Mouse (Mus musculus) CH12.LX (cell line): ENCODE measurements at regions not wholly inside any gene's neighbourhood (a gene's known extent, or its start where the extent isn't known, plus 50 kb on each side); places are given as distances from the start of the nearest gene placed in this dataset.

Source experiments
- DNase-seq: peaks from one replicate; pipeline ENCODE4 v3.0.0-alpha.2; 2013; ENCODE audit errors: extremely low read depth
- H3K27ac ChIP-seq: 2 replicates; pipeline ENCODE4 v1.5.1; 2012; ENCODE audit warnings: low read depth, mild to moderate bottlenecking, control low read depth, moderate library complexity; ENCODE audit not compliant: insufficient read depth
- H3K27me3 ChIP-seq: replicated peaks from 2 replicates; pipeline ENCODE3; 2012; ENCODE audit warnings: inconsistent platforms
- H3K36me3 ChIP-seq, 2 experiments: replicated peaks in 1 of 2; 2 replicates each; pipeline versions ENCODE3 to v1.6.1; 2012; ENCODE audit warnings: inconsistent platforms in 1 of 2, low read length in 1 of 2, mild to moderate bottlenecking in 1 of 2, mixed read lengths in 1 of 2, moderate library complexity in 1 of 2; ENCODE audit not compliant: control insufficient read depth in 1 of 2, insufficient read depth in 1 of 2
- H3K4me1 ChIP-seq, 2 experiments: 2 replicates each; pipeline ENCODE4 v1.6.1; 2012; ENCODE audit warnings: inconsistent platforms in 1 of 2, moderate library complexity in 1 of 2; ENCODE audit not compliant: insufficient read depth in 2 of 2, control insufficient read depth in 1 of 2
- H3K4me2 ChIP-seq: 2 replicates; pipeline ENCODE4 v1.6.1; 2012; ENCODE audit warnings: low read depth, mild to moderate bottlenecking, control low read depth; ENCODE audit not compliant: poor library complexity, insufficient read depth, severe bottlenecking
- H3K4me3 ChIP-seq, 3 experiments: fragments of 150-350 bp in 1 of 3; sonication (generic) in 1 of 3; replicated peaks in 1 of 3; 2 replicates each; pipeline versions ENCODE3 to v1.5.1; 2011 to 2012; ENCODE audit warnings: low read depth in 2 of 3, low read length in 2 of 3, mild to moderate bottlenecking in 2 of 3, moderate library complexity in 2 of 3, control low read depth in 1 of 3, improper control_type of control experiment in 1 of 3, inconsistent platforms in 1 of 3, mixed read lengths in 1 of 3; ENCODE audit not compliant: poor library complexity in 1 of 3
- H3K79me2 ChIP-seq: replicated peaks from 2 replicates; pipeline ENCODE4 v1.6.1; 2012; ENCODE audit warnings: mild to moderate bottlenecking, moderate library complexity; ENCODE audit not compliant: control insufficient read depth, poor library complexity, insufficient read depth, severe bottlenecking; ENCODE audit errors: extremely low read depth
- H3K9ac ChIP-seq: 2 replicates; pipeline ENCODE4 v1.6.1; 2012; ENCODE audit warnings: low read depth, mild to moderate bottlenecking, control low read depth, moderate library complexity; ENCODE audit not compliant: insufficient read depth
- H3K9me3 ChIP-seq: replicated peaks from 2 replicates; pipeline ENCODE3; 2012; ENCODE audit warnings: low read length, inconsistent platforms, mixed read lengths
- CHD2 ChIP-seq: IDR thresholded peaks from 2 replicates; pipeline ENCODE4 v1.6.1; 2011; ENCODE audit warnings: low read length, improper control_type of control experiment
- CTCF ChIP-seq, 2 experiments: IDR thresholded peaks in 1 of 2; conservative IDR thresholded peaks in 1 of 2; 2 replicates each; pipeline ENCODE4 v1.5.1; 2011 to 2012; ENCODE audit warnings: low read depth in 2 of 2, low read length in 2 of 2, improper control_type of control experiment in 1 of 2, inconsistent platforms in 1 of 2, mild to moderate bottlenecking in 1 of 2, moderate library complexity in 1 of 2
- ETS1 ChIP-seq: conservative IDR thresholded peaks from 2 replicates; pipeline ENCODE4 v1.6.1; 2012; ENCODE audit warnings: low read depth, mild to moderate bottlenecking, inconsistent platforms, low read length, improper control_type of control experiment, moderate library complexity
- JUND ChIP-seq: conservative IDR thresholded peaks from 2 replicates; pipeline ENCODE4 v1.6.1; 2011; ENCODE audit warnings: low read depth, low read length, improper control_type of control experiment
- KAT2A ChIP-seq: IDR thresholded peaks from 2 replicates; pipeline ENCODE4 v1.6.1; 2012; ENCODE audit warnings: low read length, improper control_type of control experiment, inconsistent platforms; ENCODE audit not compliant: insufficient replicate concordance
- MXI1 ChIP-seq: IDR thresholded peaks from 2 replicates; pipeline ENCODE4 v1.6.1; 2011; ENCODE audit warnings: mild to moderate bottlenecking, low read depth, low read length, improper control_type of control experiment
- MYC ChIP-seq: IDR thresholded peaks from 2 replicates; pipeline ENCODE4 v1.6.1; 2011; ENCODE audit warnings: low read depth, mild to moderate bottlenecking, improper control_type of control experiment, low read length
- RCOR1 ChIP-seq: conservative IDR thresholded peaks from 2 replicates; pipeline ENCODE4 v1.6.1; 2012; ENCODE audit warnings: low read depth, mild to moderate bottlenecking, inconsistent platforms, low read length, improper control_type of control experiment
- SIN3A ChIP-seq: IDR thresholded peaks from 2 replicates; pipeline ENCODE4 v1.6.1; 2012; ENCODE audit warnings: low read length, improper control_type of control experiment, inconsistent platforms
- SMC3 ChIP-seq: IDR thresholded peaks from 2 replicates; pipeline ENCODE4 v1.6.1; 2011; ENCODE audit warnings: low read depth, low read length, improper control_type of control experiment
- TCF12 ChIP-seq: IDR thresholded peaks from 2 replicates; pipeline ENCODE4 v1.6.1; 2014; ENCODE audit warnings: low read depth, mild to moderate bottlenecking, inconsistent platforms, low read length, improper control_type of control experiment
- UBTF ChIP-seq: IDR thresholded peaks from 2 replicates; pipeline ENCODE4 v1.6.1; 2012; ENCODE audit warnings: low read depth, mild to moderate bottlenecking, inconsistent platforms, low read length, improper control_type of control experiment, moderate library complexity
- USF1 ChIP-seq: IDR thresholded peaks from 2 replicates; pipeline ENCODE4 v1.6.1; 2014; ENCODE audit warnings: low read depth, mild to moderate bottlenecking, inconsistent platforms, low read length, improper control_type of control experiment
- USF2 ChIP-seq: conservative IDR thresholded peaks from 2 replicates; pipeline ENCODE4 v1.6.1; 2011; ENCODE audit warnings: low read depth, low read length, improper control_type of control experiment
- ZC3H11A ChIP-seq: IDR thresholded peaks from 2 replicates; pipeline ENCODE4 v1.6.1; 2012; ENCODE audit warnings: low read depth, mild to moderate bottlenecking, inconsistent platforms, low read length, improper control_type of control experiment
- ZNF384 ChIP-seq: IDR thresholded peaks from 2 replicates; pipeline ENCODE4 v1.6.1; 2012; ENCODE audit warnings: low read depth, low read length, improper control_type of control experiment, inconsistent platforms
- dilution Hi-C: fragments of 300-500 bp; cut with MboI; formaldehyde crosslinking; loops from 2 replicates; pipeline ENCODE4 v1.14.3; 2020; ENCODE audit warnings: low sequenced_read_pairs; ENCODE audit not compliant: extremely low pct_unique_long_range_greater_than_20kb, extremely low pct_ligation_motif_present
- in situ Hi-C: fragments of 300-500 bp; cut with MboI; formaldehyde crosslinking; loops from 3 replicates; pipeline ENCODE4 v1.14.3; 2019; ENCODE audit warnings: low sequenced_read_pairs, low pct_ligation_motif_present, low pct_unique_long_range_greater_than_20kb, mixed read lengths

- Histone ChIP-seq H3K27ac (no peak overlapping the region), H3K4me1 (no peaks in the 10 kb centered on the region), H3K9ac (no peak overlapping the region), H3K4me2 (no peak overlapping the region), H3K9me3 (no peaks in the 10 kb centered on the region), H3K79me2 (no peaks in the 10 kb centered on the region), H3K4me3 (no peak overlapping the region), H3K27me3 (no peaks in the 10 kb centered on the region), H3K36me3 (no peaks in the 10 kb centered on the region)
- no peak for DNase-seq
- in situ Hi-C loops (no loop called here), dilution Hi-C loops (no loop called here)
- TF ChIP-seq MXI1: no peak
- TF ChIP-seq RCOR1: no peak
- TF ChIP-seq ZNF384: no peak
- TF ChIP-seq KAT2A: no peak
- TF ChIP-seq SMC3: no peak
- TF ChIP-seq CHD2: no peak
- TF ChIP-seq ETS1: no peak
Measured at GRCm38 (mm10) chr14:36537402-36537801, 431.2 kb downstream of the Ccser2 start.

- TF ChIP-seq MYC: no peak
- no peak for TF ChIP-seq JUND
- no peak for TF ChIP-seq ZNF384
- TF ChIP-seq CTCF (conservative IDR thresholded peaks at IDR 0.05 in 1 of 2, IDR thresholded peaks at IDR 0.05 in 1 of 2; ENCODE audit: low read depth in 2 of 2, low read length in 2 of 2): no peak
- no peak for TF ChIP-seq UBTF
- no peak for TF ChIP-seq RCOR1
- TF ChIP-seq USF2: no peak
- TF ChIP-seq SIN3A: no peak
- TF ChIP-seq ETS1: no peak
- TF ChIP-seq TCF12: no peak
- no peak for TF ChIP-seq ZC3H11A
- TF ChIP-seq USF1: no peak
- TF ChIP-seq, all 38 proteins: peak for 0
- Histone ChIP-seq H3K27me3 (peaks cover 2% of the 10 kb centered on the region), H3K4me1 (no peaks in the 10 kb centered on the region), H3K4me3 (no peak overlapping the region), H3K27ac (no peak overlapping the region), H3K9ac (no peak overlapping the region), H3K4me2 (no peak overlapping the region), H3K9me3 (no peaks in the 10 kb centered on the region), H3K79me2 (no peaks in the 10 kb centered on the region), H3K36me3 (no peaks in the 10 kb centered on the region)
- dilution Hi-C loops (no loop called here), in situ Hi-C loops (no loop called here)
- DNase-seq: no peak
Measured at GRCm38 (mm10) chr14:36527310-36527709, 432.6 kb downstream of the 4930474N05Rik start.
